Mouse (Mus musculus): ENCODE data around the gene Cnih1. TPM values are rescaled to one million over a fixed set of nuclear protein-coding genes. Genes with fewer than 3 reads are reported as not detected.

Gene Cnih1
- polyA plus RNA-seq, 1 experiment from 2014 or later: 204 TPM

DNA sequence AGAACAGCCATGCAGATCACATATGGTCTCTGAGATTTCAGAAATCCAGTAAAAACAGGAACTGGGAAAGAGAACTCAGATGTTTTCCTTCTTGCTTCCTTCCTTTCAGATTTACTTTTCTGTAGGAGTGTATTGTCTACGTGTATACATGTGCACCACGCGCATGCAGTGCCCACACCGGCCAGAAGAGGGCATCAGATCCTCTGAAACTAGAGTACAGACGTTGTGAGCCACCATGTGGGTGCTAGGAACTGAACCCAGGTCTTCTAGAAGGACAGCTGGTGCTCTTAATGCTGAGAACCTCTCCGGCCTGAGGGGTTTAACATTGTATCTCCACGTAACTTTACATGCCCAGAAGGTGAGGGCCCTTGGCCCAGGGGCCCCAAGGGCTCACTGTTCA lies 9.0 kb downstream of the Cnih1 start:
- ATAC-seq: no peak
- Histone ChIP-seq H3K4me2 (ENCODE audit: low read depth, low read length) (no peak overlapping the region), H3K9ac (ENCODE audit: low read depth, low read length) (no peak overlapping the region), H3K27ac (ENCODE audit: low read length) (no peak overlapping the region), H3K27me3 (replicated peaks; ENCODE audit: control insufficient read depth, insufficient read depth, low read length) (no peaks in the 10 kb centered on the region), H3K9me3 (ENCODE audit: control insufficient read depth, low read length) (peaks cover 4% of the 10 kb centered on the region; the same call in 1 of the 2 replicates), H3K4me3 (ENCODE audit: low read length) (no peak overlapping the region), H3K36me3 (ENCODE audit: control insufficient read depth, insufficient read depth, low read length) (peaks cover 25% of the 10 kb centered on the region), H3K4me1 (ENCODE audit: control insufficient read depth, insufficient read depth, low read length) (no peaks in the 10 kb centered on the region)
- WGBS: 94% methylated on average over 7 of the region's 7 CpGs

GRCm38 (mm10) chr14:46778756-46779155 lies 9.5 kb downstream of the Cnih1 start:
- H3K9ac ChIP-seq (ENCODE audit: low read depth, low read length): no peak overlapping the region
- no peak overlapping the region for H3K4me3 ChIP-seq (ENCODE audit: low read length)
- ATAC-seq: no peak
- no peaks in the 10 kb centered on the region for H3K4me1 ChIP-seq (ENCODE audit: control insufficient read depth, insufficient read depth, low read length)
- WGBS: 96% methylated on average over 9 of the region's 9 CpGs
- peaks cover 25% of the 10 kb centered on the region for H3K36me3 ChIP-seq (ENCODE audit: control insufficient read depth, insufficient read depth, low read length)
- peaks cover 4% of the 10 kb centered on the region; the same call in 1 of the 2 replicates for H3K9me3 ChIP-seq (ENCODE audit: control insufficient read depth, low read length)
- no peaks in the 10 kb centered on the region for H3K27me3 ChIP-seq (replicated peaks; ENCODE audit: control insufficient read depth, insufficient read depth, low read length)
- H3K4me2 ChIP-seq (ENCODE audit: low read depth, low read length): no peak overlapping the region
- H3K27ac ChIP-seq (ENCODE audit: low read length): no peak overlapping the region

DNA sequence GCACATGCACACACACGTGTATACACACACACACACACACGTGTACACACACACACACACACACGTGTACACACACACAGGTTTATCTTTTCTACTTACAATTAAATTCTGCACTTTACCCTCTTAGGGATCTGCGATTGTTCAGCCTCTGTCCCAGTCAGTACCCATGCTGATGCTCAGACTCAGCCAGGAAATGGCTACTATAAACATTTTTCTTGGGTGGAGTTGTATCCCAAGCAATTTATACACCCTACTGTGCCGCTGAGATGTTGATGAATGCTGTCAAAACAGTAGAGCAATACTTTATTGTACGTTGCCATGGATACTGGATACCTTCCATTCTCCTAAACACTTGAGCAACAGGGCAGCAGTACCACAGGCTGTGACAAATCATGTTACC lies 18.2 kb downstream of the Cnih1 start:
- WGBS: 73% methylated on average over 6 of the region's 6 CpGs
- H3K9me3 ChIP-seq (ENCODE audit: control insufficient read depth, low read length): no peaks in the 10 kb centered on the region
- no peaks in the 10 kb centered on the region for H3K27me3 ChIP-seq (replicated peaks; ENCODE audit: control insufficient read depth, insufficient read depth, low read length)
- no peak overlapping the region for H3K4me3 ChIP-seq (ENCODE audit: low read length)
- ATAC-seq: no peak
- H3K9ac ChIP-seq (ENCODE audit: low read depth, low read length): no peak overlapping the region
- H3K27ac ChIP-seq (ENCODE audit: low read length): no peak overlapping the region
- H3K4me1 ChIP-seq (ENCODE audit: control insufficient read depth, insufficient read depth, low read length): no peaks in the 10 kb centered on the region
- H3K36me3 ChIP-seq (ENCODE audit: control insufficient read depth, insufficient read depth, low read length): peaks cover 5% of the 10 kb centered on the region; the same call in 1 of the 2 replicates
- no peak overlapping the region for H3K4me2 ChIP-seq (ENCODE audit: low read depth, low read length)

GRCm38 (mm10) chr14:46767116-46767515 lies 21.1 kb downstream of the Cnih1 start:
- H3K9ac ChIP-seq (ENCODE audit: low read depth, low read length): no peak overlapping the region
- H3K27me3 ChIP-seq (replicated peaks; ENCODE audit: control insufficient read depth, insufficient read depth, low read length): no peaks in the 10 kb centered on the region
- H3K27ac ChIP-seq (ENCODE audit: low read length): no peak overlapping the region
- H3K4me3 ChIP-seq (ENCODE audit: low read length): no peak overlapping the region
- no peak for ATAC-seq
- no peak overlapping the region for H3K4me2 ChIP-seq (ENCODE audit: low read depth, low read length)
- no peaks in the 10 kb centered on the region for H3K4me1 ChIP-seq (ENCODE audit: control insufficient read depth, insufficient read depth, low read length)
- H3K36me3 ChIP-seq (ENCODE audit: control insufficient read depth, insufficient read depth, low read length): peaks cover 5% of the 10 kb centered on the region; the same call in 1 of the 2 replicates
- H3K9me3 ChIP-seq (ENCODE audit: control insufficient read depth, low read length): no peaks in the 10 kb centered on the region
- WGBS: 85% methylated on average over 12 of the region's 12 CpGs

DNA sequence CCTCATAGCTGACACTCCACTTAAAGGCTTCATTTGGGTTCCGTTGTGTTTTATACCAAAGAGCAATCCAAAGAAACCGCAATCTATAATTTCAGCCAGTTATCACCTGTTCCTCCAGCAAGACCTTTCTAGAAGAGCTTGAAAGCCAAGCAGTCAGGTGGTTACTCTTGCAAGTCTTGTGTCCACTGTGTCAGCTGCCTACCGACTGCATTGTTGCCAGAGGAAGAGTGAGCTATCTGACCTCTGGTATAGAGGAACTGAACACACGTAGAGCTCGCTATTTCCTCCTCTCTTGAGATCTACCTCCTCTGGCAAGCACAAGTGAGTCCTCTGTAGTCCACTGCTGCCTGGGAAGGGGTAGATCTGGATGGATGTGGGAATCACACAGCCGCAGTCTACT lies 27.0 kb downstream of the Cnih1 start:
- 36% methylated on average over 6 of the region's 6 CpGs for WGBS
- H3K9ac ChIP-seq (ENCODE audit: low read depth, low read length): peak overlapping the region; percentile 76
- ATAC-seq: 0 out of 2 replicates have a peak, but pooled peaks have one; percentile 3
- 0 out of 2 replicates have a peak, but pooled peaks cover 2% of the 10 kb centered on the region for H3K9me3 ChIP-seq (ENCODE audit: control insufficient read depth, low read length)
- H3K27me3 ChIP-seq (replicated peaks; ENCODE audit: control insufficient read depth, insufficient read depth, low read length): no peaks in the 10 kb centered on the region
- H3K4me3 ChIP-seq (ENCODE audit: low read length): peak overlapping the region; percentile 64
- no peaks in the 10 kb centered on the region for H3K36me3 ChIP-seq (ENCODE audit: control insufficient read depth, insufficient read depth, low read length)
- H3K4me1 ChIP-seq (ENCODE audit: control insufficient read depth, insufficient read depth, low read length): 0 out of 2 replicates have a peak, but pooled peaks cover 6% of the 10 kb centered on the region
- peak overlapping the region; percentile 77 for H3K4me2 ChIP-seq (ENCODE audit: low read depth, low read length)
- H3K27ac ChIP-seq (ENCODE audit: low read length): no peak overlapping the region

DNA sequence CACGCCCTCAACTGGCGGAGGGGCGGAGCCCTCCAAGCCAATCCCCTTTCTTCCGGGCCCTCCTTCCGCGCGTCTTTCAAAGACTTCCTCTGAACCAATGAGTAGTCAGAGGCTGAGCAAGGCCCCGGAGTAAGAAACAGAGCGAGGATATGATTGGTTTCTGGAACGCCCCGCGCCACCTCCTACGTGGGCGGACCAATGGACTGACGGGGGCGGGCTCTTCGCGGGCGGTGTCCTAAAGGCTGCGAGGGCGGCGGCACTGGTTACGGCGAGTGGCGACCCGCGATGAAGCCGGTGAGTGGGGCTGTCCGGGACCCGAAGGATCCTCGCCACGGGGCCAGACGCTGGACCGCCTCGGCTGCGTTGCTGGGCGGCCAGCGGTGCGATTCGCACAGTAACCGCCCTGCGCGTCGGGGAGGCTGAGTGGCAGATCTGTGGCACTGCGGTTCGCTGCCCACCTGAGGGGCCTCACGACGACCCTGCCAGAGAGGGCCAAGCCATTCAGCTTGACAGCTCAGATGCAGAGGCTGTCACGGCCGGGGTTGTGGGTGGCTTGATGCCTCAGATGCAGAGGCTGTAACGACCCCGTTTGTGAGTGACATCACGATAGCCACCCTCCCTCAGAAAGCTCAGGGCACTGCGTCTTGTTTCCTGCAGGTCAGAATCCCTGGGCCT lies 27.7 kb downstream of the Cnih1 start, which contains the start of gene Cdkn3:
TSS of gene Cdkn3 (plus strand) at position 187 of the 675 bp plus-strand sequence.
- H3K36me3 ChIP-seq (ENCODE audit: control insufficient read depth, insufficient read depth, low read length): no peaks in the 10 kb centered on the region
- ATAC-seq: peak; percentile 100
- peak within 1 kb of the TSS; percentile 77 for H3K4me2 ChIP-seq (ENCODE audit: low read depth, low read length)
- no peak within 1 kb of the TSS for H3K27ac ChIP-seq (ENCODE audit: low read length)
- under 1% methylated on average over 53 of the region's 54 CpGs for WGBS
- H3K4me1 ChIP-seq (ENCODE audit: control insufficient read depth, insufficient read depth, low read length): 0 out of 2 replicates have a peak, but pooled peaks cover 6% of the 10 kb centered on the region
- 0 out of 2 replicates have a peak, but pooled peaks cover 2% of the 10 kb centered on the region for H3K9me3 ChIP-seq (ENCODE audit: control insufficient read depth, low read length)
- peak within 1 kb of the TSS; percentile 76 for H3K9ac ChIP-seq (ENCODE audit: low read depth, low read length)
- H3K4me3 ChIP-seq (ENCODE audit: low read length): peak within 1 kb of the TSS; percentile 64
- H3K27me3 ChIP-seq (replicated peaks; ENCODE audit: control insufficient read depth, insufficient read depth, low read length): no peaks in the 10 kb centered on the region

DNA sequence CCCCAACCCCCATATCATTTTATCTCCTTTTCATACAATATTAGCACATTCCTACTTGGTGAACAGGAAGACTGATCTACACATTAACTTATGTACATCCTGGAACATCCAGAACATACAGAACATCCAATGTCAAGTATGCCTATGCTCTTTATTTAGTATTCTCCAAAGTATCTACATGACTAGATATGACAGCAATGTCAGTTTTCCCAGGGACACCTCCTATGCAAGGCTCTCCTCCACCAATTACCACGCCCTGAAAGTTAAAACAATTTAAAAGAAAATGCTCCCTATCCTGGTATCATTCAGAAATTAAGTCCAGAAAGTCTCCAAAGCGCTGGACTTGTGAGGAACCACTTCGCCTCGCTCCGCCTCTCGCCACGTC lies 28.2 kb downstream of the Cnih1 start:
- Histone ChIP-seq H3K4me1 (ENCODE audit: control insufficient read depth, insufficient read depth, low read length) (0 out of 2 replicates have a peak, but pooled peaks cover 6% of the 10 kb centered on the region), H3K4me3 (ENCODE audit: low read length) (peak overlapping the region; percentile 64), H3K9ac (ENCODE audit: low read depth, low read length) (no peak overlapping the region), H3K27me3 (replicated peaks; ENCODE audit: control insufficient read depth, insufficient read depth, low read length) (no peaks in the 10 kb centered on the region), H3K4me2 (ENCODE audit: low read depth, low read length) (peak overlapping the region; percentile 48), H3K27ac (ENCODE audit: low read length) (no peak overlapping the region), H3K9me3 (ENCODE audit: control insufficient read depth, low read length) (0 out of 2 replicates have a peak, but pooled peaks cover 7% of the 10 kb centered on the region), H3K36me3 (ENCODE audit: control insufficient read depth, insufficient read depth, low read length) (no peaks in the 10 kb centered on the region)
- WGBS: 5% methylated on average over 7 of the region's 7 CpGs
- no peak; the same call in 1 of the 2 replicates for ATAC-seq

DNA sequence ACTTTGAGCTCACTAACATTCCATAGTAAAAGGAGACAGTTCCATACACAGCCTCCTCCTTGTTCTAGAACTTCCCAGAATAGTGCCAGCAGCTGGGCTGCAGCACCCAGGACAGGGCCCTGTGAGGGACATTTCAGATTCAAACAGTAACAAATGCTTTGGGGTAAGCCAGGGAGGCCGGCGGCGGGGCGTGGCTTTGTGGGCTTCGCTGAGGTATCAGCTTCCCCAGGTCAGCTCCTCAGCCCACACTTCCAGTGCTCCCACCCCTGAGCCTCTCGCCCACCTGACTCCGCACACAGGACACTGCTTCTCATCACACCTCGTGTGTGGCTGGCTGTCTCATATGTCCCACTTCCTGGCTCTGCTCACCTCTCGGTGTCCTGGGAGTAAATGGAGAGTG lies 30.5 kb downstream of the Cnih1 start:
- no peak overlapping the region for H3K4me3 ChIP-seq (ENCODE audit: low read length)
- H3K4me2 ChIP-seq (ENCODE audit: low read depth, low read length): no peak overlapping the region
- WGBS: 61% methylated on average over 9 of the region's 9 CpGs
- 0 out of 2 replicates have a peak, but pooled peaks cover 6% of the 10 kb centered on the region for H3K4me1 ChIP-seq (ENCODE audit: control insufficient read depth, insufficient read depth, low read length)
- H3K9me3 ChIP-seq (ENCODE audit: control insufficient read depth, low read length): 0 out of 2 replicates have a peak, but pooled peaks cover 7% of the 10 kb centered on the region
- H3K36me3 ChIP-seq (ENCODE audit: control insufficient read depth, insufficient read depth, low read length): no peaks in the 10 kb centered on the region
- no peak overlapping the region for H3K9ac ChIP-seq (ENCODE audit: low read depth, low read length)
- ATAC-seq: no peak
- no peaks in the 10 kb centered on the region for H3K27me3 ChIP-seq (replicated peaks; ENCODE audit: control insufficient read depth, insufficient read depth, low read length)
- H3K27ac ChIP-seq (ENCODE audit: low read length): no peak overlapping the region

GRCm38 (mm10) chr14:46755851-46756250 lies 32.4 kb downstream of the Cnih1 start:
- no peak for ATAC-seq
- 0 out of 2 replicates have a peak, but pooled peaks cover 7% of the 10 kb centered on the region for H3K9me3 ChIP-seq (ENCODE audit: control insufficient read depth, low read length)
- H3K9ac ChIP-seq (ENCODE audit: low read depth, low read length): no peak overlapping the region
- WGBS: 92% methylated on average over 8 of the region's 8 CpGs
- H3K4me1 ChIP-seq (ENCODE audit: control insufficient read depth, insufficient read depth, low read length): no peaks in the 10 kb centered on the region
- no peaks in the 10 kb centered on the region for H3K27me3 ChIP-seq (replicated peaks; ENCODE audit: control insufficient read depth, insufficient read depth, low read length)
- H3K4me2 ChIP-seq (ENCODE audit: low read depth, low read length): no peak overlapping the region
- no peak overlapping the region for H3K27ac ChIP-seq (ENCODE audit: low read length)
- H3K36me3 ChIP-seq (ENCODE audit: control insufficient read depth, insufficient read depth, low read length): no peaks in the 10 kb centered on the region
- H3K4me3 ChIP-seq (ENCODE audit: low read length): no peak overlapping the region
